Mouse (Mus musculus) liver, embryonic 14 days (tissue): ENCODE measurements around the gene Hcn3. TPM values are rescaled to one million over a fixed set of nuclear protein-coding genes. Genes with fewer than 3 reads are reported as not detected.

Experiments
- polyA plus RNA-seq: library from polyadenylated mRNA; depleted of rRNA; stranded (reverse); fragments of >200 nt; gene quantifications from 2 replicates; pipeline ENCODE4 v1.2.3, GENCODE M21; 2012; rRNA removed

Gene Hcn3
- 0.23 and 0.28 TPM in 2 replicates for polyA plus RNA-seq

DNA sequence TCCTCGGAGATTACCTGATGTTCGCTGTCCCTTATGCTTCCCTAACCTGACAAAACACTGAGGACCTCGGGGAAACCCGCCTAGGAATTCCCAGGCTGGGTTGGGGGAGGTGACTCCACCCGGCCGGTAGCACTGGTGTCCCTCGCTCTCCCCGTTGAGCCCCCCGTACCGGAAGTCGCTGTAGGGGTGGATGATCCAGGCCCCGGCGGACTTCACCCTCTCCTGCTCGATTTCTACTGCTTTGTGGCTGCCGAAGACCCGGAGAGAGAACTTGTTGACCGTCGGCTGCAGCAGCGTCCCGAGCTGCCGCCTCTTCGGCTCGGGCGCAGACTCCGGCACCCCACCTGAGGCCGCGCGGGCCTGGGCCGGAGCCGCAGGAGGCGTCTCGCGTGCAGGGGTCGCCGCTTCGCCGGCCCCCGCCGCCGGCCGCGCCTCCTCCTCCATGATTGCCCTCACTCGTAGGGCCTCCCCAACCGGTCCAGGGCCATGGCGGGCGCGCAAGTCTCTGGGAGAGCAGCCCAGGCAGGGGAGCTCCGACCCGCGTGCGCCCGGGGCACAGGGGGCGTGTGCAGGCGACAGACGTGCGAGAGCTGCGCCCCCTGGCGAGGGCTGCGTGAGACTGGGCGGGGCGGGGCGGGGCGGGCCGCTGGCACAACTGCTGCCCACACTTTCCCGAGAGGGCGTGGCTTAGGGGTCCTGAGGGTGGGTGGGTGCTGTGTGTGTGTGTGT, at the start of gene Hcn3:
Gene Hcn3, minus strand, starts transcription at position 581 of the 729 bp plus-strand sequence.

GRCm38 (mm10) chr3:89202253-89203141, 42.5 kb upstream of the Hcn3 start, which contains the start of gene Gba:
Gene Gba, plus strand, starts transcription at chr3:89202928.

DNA sequence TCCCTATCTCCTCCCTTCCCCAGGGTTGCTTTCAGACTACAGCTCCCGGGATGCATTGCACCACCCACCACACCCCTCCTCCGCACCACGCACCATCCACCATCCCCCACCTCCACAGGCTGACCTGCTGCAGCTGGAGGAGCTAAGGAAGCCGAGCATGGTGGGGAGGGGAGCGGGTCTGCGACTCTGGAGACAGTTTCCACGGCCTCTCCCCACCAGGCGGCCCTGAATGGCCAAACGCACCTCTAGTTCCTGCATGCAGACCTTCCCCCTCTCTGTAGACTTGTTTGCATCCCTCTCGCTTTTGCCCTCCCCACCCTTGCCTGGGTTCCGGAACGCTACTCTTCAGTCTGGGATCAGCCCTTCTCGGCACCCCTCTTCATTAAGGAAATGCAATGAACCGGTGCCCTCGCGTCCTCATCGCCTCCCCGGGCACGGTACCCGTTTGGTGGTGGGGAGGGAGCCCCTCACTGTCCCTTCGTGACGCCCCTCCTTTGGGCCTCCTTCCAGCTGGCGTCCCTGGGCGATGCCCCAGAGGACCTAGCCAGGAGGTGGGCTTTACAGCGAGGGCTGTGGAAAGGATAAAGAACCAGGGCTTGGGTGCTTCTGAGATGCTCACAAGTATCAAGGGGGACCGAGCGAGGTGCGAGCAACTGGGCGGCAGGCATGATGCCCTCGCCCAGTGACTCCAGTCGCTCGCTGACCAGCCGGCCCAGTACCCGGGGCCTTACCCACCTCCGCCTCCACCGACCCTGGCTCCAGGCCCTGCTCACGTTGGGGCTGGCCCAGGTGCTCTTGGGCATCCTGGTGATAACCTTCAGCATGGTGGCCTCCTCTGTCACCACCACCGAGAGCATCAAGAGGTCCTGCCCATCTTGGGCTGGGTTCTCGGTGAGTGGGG, 23.3 kb upstream of the Hcn3 start, which contains the start of gene Fam189b:
Gene Fam189b, plus strand, starts transcription at position 86 of the 901 bp plus-strand sequence.

GRCm38 (mm10) chr3:89177242-89178106, 17.5 kb upstream of the Hcn3 start, which contains the start of gene Scamp3:
Gene Scamp3, plus strand, starts transcription at chr3:89177473.

DNA sequence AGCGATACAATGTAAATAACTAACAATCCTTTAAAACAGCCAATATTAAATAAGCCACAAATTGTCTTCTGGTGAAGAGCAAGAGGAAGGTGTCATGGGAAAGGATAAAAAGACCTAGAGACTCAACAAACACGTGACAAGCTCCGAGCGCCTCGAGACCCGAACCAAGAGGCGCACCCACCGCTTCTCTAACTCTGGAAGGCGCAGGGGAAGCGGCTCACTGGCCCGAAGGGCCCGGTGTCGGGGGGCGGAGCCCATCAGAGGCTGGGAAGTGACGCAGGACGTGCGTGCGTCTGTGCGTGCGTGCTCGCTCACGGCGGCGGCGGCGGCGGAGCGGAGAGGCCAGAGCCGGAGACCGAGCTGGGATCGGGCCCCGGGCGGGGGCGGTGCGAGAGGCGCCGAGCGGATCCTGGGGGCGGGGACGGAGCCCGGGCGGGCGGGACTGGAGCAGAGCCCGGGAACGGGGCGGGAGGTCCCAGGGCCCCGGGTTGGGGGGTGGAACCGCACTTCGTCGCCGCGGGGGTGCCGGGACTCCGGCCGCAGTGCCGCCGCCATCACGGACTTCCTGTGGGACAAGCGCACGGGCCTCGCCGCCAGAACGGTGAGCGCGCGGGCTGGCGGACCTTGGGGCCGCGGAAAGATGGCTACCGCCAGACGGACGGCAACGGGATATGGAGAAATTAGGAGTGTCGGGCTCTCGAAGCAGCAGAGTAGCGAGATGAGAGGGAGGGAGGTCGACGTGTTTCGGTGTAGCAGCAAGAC, 4.7 kb upstream of the Hcn3 start, which contains the start of gene Clk2:
Gene Clk2, plus strand, starts transcription at position 290 of the 762 bp plus-strand sequence.

GRCm38 (mm10) chr3:89135958-89136357, 24.0 kb downstream of the Hcn3 start, which contains the start of gene Pklr:
Gene Pklr, plus strand, starts transcription at chr3:89136142.

GRCm38 (mm10) chr3:89101812-89102494, 58.0 kb downstream of the Hcn3 start, which contains the start of gene Fdps:
Gene Fdps, minus strand, starts transcription at chr3:89101959.

DNA sequence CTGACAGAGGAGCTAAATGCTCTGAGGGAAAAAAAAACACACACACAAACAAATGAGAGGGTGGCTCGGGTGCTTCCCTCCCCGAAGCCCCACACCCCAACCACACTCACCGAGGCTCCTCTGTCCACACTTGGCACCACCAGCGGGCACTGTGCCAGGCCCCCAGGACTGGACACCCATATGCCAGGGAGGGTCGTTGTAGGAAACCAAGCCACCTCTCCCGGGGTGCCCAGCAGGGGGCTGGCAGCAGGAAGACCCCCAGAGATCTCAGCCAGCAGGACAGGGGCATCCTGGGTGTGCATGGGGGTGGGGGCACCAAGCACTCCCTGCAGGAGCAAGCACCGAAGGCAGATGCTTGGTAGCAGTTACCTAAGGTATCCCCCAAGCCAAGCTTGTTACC, 59.2 kb downstream of the Hcn3 start, which contains the start of gene Gm43738:
Gene Gm43738, minus strand, starts transcription at position 289 of the 400 bp plus-strand sequence.

Other genes with a start within 250 kb of the Hcn3 start
- 9.5 and 10.7 TPM in 2 replicates for gene Msto1, start 246.2 kb downstream of the Hcn3 start, polyA plus RNA-seq
- gene Ash1l, start 209.6 kb downstream of the Hcn3 start, polyA plus RNA-seq, result 3.1 and 3.6 TPM in 2 replicates
- gene Dap3, start 209.0 kb downstream of the Hcn3 start, polyA plus RNA-seq, result 58.5 and 61.9 TPM in 2 replicates
- 4.5 and 5.2 TPM in 2 replicates for gene Rusc1, start 66.9 kb downstream of the Hcn3 start, polyA plus RNA-seq
- gene Gm43738, start 59.1 kb downstream of the Hcn3 start, polyA plus RNA-seq, result not detected in 2 replicates
- 120 and 142 TPM in 2 replicates for gene Fdps, start 58.2 kb downstream of the Hcn3 start, polyA plus RNA-seq
- 123 and 144 TPM in 2 replicates for gene Pklr, start 24.1 kb downstream of the Hcn3 start, polyA plus RNA-seq
- 26.2 and 28.4 TPM in 2 replicates for gene Clk2, start 4.6 kb upstream of the Hcn3 start, polyA plus RNA-seq
- gene Scamp3, start 17.3 kb upstream of the Hcn3 start, polyA plus RNA-seq, result 31.9 and 35.9 TPM in 2 replicates
- gene Fam189b, start 22.9 kb upstream of the Hcn3 start, polyA plus RNA-seq, result 3.6 and 3.7 TPM in 2 replicates
- 14.6 and 18.2 TPM in 2 replicates for gene Gba, start 42.7 kb upstream of the Hcn3 start, polyA plus RNA-seq
- gene Thbs3, start 55.0 kb upstream of the Hcn3 start, polyA plus RNA-seq, result 1.1 and 3.1 TPM in 2 replicates
- gene Mtx1, start 66.9 kb upstream of the Hcn3 start, polyA plus RNA-seq, result 71.4 and 87.2 TPM in 2 replicates
- gene Muc1, start 68.9 kb upstream of the Hcn3 start, polyA plus RNA-seq, result 0.08 and 0.14 TPM in 2 replicates
- gene Krtcap2, start 85.8 kb upstream of the Hcn3 start, polyA plus RNA-seq, result 23.3 and 25.5 TPM in 2 replicates
- 0.19 and 0.23 TPM in 2 replicates for gene Trim46, start 86.1 kb upstream of the Hcn3 start, polyA plus RNA-seq
- gene Dpm3, start 99.2 kb upstream of the Hcn3 start, polyA plus RNA-seq, result 82.7 and 87.0 TPM in 2 replicates
- gene Slc50a1, start 110.4 kb upstream of the Hcn3 start, polyA plus RNA-seq, result 14.5 and 16.6 TPM in 2 replicates
- 3.6 and 3.7 TPM in 2 replicates for gene Efna1, start 120.9 kb upstream of the Hcn3 start, polyA plus RNA-seq
- gene Efna3, start 162.8 kb upstream of the Hcn3 start, polyA plus RNA-seq, result 0.03 and 0.15 TPM in 2 replicates
- 0.82 and 0.97 TPM in 2 replicates for gene Efna4, start 177.8 kb upstream of the Hcn3 start, polyA plus RNA-seq
- 5.7 and 6.1 TPM in 2 replicates for gene Adam15, start 189.8 kb upstream of the Hcn3 start, polyA plus RNA-seq
- 0.03 and 0.06 TPM in 2 replicates for gene Dcst2, start 201.8 kb upstream of the Hcn3 start, polyA plus RNA-seq
- 0.01 TPM in 1 of 2 replicates, not detected in the other for gene Dcst1, start 205.1 kb upstream of the Hcn3 start, polyA plus RNA-seq
- 5.4 and 7.3 TPM in 2 replicates for gene Zbtb7b, start 234.6 kb upstream of the Hcn3 start, polyA plus RNA-seq
- gene Lenep, start 242.6 kb upstream of the Hcn3 start, polyA plus RNA-seq, result 0.49 and 0.61 TPM in 2 replicates